Mouse (Mus musculus): ENCODE measurements around the gene Ip6k3. TPM values are rescaled to one million over a fixed set of nuclear protein-coding genes. Genes with fewer than 3 reads are reported as not detected.

Gene Ip6k3
- polyA plus RNA-seq, 1 experiment = 0.17 TPM

- no peak for DNase-seq (ENCODE audit: low spot score)
Observed at GRCm38 (mm10) chr17:27182401-27182800, 14.8 kb upstream of the Ip6k3 start.

GRCm38 (mm10) chr17:27181666-27182065 is 14.1 kb upstream of the Ip6k3 start:
- DNase-seq (ENCODE audit: low spot score) = no peak

GRCm38 (mm10) chr17:27179681-27180280 is 12.2 kb upstream of the Ip6k3 start:
- no peak for DNase-seq (ENCODE audit: low spot score)

DNA sequence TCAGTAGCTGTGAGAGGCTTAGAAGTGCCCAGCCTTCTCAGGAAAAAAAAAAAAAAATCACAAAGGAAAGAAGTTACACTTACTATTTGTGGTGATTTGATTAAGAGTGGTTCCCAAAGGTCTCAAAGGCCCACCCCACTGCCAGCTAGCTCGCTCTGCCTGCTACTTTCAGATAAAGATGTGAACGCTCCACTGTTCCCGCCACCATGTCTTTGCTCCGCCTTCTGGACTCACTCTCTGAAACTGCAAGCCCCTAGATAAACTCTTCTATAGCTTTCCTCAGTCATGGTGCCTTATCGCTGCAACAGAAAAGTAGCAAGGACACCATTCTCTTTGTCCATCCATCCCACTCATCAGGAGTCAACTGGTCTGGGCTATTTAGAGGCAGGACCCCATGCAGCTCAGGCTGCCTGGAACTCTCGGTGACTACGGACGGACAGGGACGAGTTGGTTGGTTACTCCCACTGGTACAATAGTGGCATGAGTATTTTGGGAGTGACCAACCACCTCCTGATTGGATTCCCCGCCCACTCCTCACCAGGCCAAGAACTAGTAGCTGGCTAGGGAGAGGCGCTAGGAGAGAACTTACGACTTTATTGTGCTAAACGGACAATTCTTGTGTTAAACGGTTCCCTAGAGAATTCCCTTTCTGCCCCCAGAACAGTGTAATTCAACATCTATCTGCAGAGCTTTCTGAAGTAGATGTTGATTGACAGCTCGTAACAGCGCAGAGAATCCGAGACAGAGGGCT is 11.0 kb upstream of the Ip6k3 start:
- no peak for DNase-seq (ENCODE audit: low spot score)

- DNase-seq (ENCODE audit: low spot score) = no peak
Observed at GRCm38 (mm10) chr17:27178019-27178418, 10.4 kb upstream of the Ip6k3 start.

DNA sequence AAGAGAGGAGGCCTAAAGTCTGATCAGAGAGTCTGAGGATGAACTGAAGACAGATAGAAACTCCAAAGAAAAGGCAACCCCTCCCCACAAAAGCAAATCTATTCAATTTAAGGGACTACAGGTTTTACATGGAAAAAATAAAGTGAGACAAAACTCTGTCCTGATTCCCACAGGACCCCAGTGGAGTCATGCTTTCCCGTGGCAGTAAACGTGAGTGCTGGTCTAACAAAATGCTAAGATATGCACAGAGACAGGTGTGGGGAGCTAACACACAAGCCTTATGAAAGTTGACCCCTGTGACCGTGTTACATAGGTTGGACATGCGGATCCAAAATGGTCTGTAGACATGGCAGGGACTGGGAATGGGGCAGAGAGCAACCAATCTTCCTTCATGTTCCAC is 9.2 kb upstream of the Ip6k3 start:
- DNase-seq (ENCODE audit: low spot score) = no peak

DNA sequence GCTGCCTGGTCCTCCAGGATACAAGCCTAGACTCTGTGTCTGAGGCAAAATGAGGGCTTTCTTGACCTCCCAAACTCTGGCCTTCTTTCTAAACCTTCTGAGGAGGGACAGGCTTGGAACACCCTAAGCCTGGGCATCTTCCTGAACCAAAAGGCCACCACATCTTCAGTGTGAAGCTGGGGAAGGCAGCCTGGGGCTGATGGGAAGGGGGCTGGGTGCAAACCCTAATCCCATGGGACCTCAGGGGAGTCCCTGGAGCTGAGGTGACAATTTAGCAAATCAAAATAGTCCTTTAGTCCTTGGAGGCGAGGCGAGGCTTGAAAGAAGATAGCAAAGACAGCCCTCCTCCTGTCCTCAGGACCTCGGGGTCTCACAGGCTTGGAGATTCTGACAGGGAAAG is 8.7 kb upstream of the Ip6k3 start:
- no peak for DNase-seq (ENCODE audit: low spot score)

- no peak for DNase-seq (ENCODE audit: low spot score)
Observed at GRCm38 (mm10) chr17:27175196-27175874, 7.7 kb upstream of the Ip6k3 start.

- no peak for DNase-seq (ENCODE audit: low spot score)
Observed at GRCm38 (mm10) chr17:27173715-27174114, 6.1 kb upstream of the Ip6k3 start.

- DNase-seq (ENCODE audit: low spot score) = no peak
Observed at GRCm38 (mm10) chr17:27172459-27172858, 4.9 kb upstream of the Ip6k3 start.

GRCm38 (mm10) chr17:27171121-27171520 is 3.5 kb upstream of the Ip6k3 start:
- no peak for DNase-seq (ENCODE audit: low spot score)

GRCm38 (mm10) chr17:27169952-27170695 is 2.5 kb upstream of the Ip6k3 start:
- no peak for DNase-seq (ENCODE audit: low spot score)

- no peak for DNase-seq (ENCODE audit: low spot score)
Observed at GRCm38 (mm10) chr17:27168569-27168968, 974 bp upstream of the Ip6k3 start.

DNA sequence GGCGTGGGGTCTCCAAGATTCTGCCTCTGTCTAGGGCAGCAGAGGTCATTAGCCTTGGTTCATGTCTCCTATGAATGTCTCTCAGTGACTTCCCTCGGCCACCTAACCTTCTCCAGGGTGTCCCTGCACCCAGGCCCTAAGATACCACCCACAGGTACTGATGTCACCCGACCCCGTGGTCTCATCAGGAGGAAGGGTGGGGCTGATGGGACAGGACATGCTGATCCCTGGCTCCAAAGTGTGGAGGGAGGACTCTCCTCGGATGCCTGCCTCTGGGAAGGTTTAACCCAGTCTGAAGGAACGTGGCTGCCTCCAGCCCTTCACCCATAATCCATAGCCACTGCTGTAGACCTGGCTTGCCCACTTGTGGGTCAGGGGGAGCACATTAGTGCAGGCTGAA is 694 bp downstream of the Ip6k3 start:
- no peak for DNase-seq (ENCODE audit: low spot score)

DNA sequence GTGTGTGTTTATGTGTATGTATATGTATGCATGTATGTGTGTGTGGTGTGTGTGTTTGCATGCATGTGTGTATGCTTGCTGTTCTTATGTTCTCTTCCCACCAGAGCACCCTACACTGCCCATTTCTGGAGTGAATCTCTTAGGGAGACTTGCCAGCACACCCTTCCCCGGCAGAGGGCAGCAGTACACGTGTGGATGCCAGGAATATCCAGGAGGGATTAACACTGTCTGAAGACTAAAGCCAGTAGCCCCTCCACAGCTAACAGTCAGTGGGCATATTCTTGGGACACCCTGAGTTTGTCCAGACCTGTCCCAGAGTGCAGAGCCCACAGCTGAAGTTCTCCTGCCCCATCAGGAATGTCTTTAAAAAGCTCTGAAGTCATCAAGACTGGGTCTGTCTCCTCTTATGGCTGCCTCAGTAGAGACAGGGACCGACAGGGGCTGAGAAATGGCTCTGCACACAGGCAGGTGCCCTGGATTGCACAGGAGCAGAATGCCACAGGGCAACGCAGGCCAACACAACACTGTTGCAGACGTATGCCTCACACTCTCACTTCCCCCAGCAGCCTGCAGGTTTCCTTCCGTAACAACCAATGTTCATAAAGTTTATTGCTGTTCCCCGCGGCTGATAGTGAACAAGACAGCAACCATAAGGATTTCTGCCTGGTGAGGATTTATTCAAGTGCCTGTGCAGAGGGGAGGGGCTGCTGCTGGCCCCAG is 2.4 kb downstream of the Ip6k3 start:
- no peak for DNase-seq (ENCODE audit: low spot score)

GRCm38 (mm10) chr17:27160905-27161304 is 6.7 kb downstream of the Ip6k3 start:
- DNase-seq (ENCODE audit: low spot score) = no peak

DNA sequence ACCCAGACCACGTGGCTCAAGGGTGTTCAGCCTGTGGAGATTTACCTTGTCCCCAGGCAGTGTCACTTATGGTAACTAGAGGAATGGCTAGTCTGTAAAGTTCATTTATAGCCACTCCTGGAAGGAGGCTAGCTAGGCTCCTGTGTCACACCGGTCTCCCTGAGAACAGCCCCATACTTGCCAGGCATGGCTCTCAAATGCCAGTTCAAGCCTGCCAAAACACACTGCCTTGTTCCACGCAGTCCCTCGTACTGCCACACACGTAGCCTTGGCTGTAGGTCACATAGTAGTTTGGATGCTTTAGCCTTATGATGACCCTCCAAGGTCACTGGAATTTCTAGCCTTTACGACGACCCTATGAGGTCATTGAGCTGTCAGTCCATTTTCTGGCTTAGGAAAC is 8.4 kb downstream of the Ip6k3 start:
- DNase-seq (ENCODE audit: low spot score) = no peak

DNA sequence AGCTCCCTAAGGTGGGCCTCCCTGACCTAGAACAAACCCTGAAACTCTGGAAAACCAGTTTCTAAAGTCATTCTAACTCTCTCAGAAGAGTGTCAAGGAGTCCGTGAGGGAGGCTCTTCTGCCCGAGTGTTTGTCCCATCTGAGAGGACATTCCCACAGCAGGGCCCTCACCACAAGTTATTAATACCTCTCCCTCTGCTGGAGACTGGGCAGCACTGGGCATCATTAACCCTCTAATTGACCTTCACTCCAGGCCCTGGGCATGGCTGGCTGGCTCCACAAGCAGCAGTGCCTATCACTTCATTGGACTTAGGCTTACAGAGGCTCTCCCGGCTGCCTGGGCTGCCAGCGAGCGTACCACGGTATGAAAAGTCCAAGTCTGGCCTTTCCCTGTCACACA is 9.2 kb downstream of the Ip6k3 start:
- no peak for DNase-seq (ENCODE audit: low spot score)

DNA sequence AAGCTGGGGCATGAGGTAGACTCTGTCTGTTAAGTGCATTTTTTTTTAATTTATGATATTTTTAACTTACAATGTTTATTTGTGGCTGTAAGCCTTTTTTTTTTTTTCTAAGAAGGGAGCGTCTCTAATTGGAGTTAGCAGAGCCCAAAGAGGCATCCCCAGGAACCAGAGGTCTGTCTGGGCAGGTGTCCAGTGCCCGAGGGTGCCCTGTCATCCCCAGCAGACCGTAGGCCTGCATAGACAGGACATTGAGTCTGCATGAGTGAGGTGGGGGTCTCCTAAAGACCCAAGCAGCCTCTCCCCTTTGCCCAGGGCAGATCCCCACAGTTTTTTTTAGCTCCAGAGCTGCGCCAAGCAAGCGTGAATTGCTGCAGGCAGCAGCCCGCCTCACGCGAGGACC is 11.8 kb downstream of the Ip6k3 start:
- no peak for DNase-seq (ENCODE audit: low spot score)

GRCm38 (mm10) chr17:27154881-27155280 is 12.7 kb downstream of the Ip6k3 start:
- DNase-seq (ENCODE audit: low spot score) = no peak

- DNase-seq (ENCODE audit: low spot score) = no peak
Observed at GRCm38 (mm10) chr17:27154256-27154655, 13.3 kb downstream of the Ip6k3 start.

- DNase-seq (ENCODE audit: low spot score) = no peak
Observed at GRCm38 (mm10) chr17:27153773-27154193, 13.8 kb downstream of the Ip6k3 start.
